Mouse (Mus musculus) liver, embryonic 14.5 days (tissue): ENCODE data around the gene Hnrnpa1. TPM values are rescaled to one million over a fixed set of nuclear protein-coding genes. Genes with fewer than 3 reads are reported as not detected.

Source experiments
- ATAC-seq: fragments of 200-750 bp; cut with Nextera tagmentation; 2 replicates; pipeline ENCODE4 v1.8.0; 2017; ENCODE audit warnings: moderate number of reproducible peaks, mild to moderate bottlenecking, moderate library complexity; ENCODE audit not compliant: insufficient read depth
- DNase-seq, 3 experiments: peaks; one replicate each; pipeline ENCODE4 v3.0.0-alpha.2; 2012 to 2013; ENCODE audit warnings: low read depth in 3 of 3, low spot score in 3 of 3
- H3K27ac ChIP-seq: fragments of 300-500 bp; sonication (generic); 2 replicates; pipeline ENCODE4 v1.5.1; 2014; ENCODE audit warnings: moderate library complexity, mild to moderate bottlenecking, control low read depth, inconsistent platforms
- H3K27me3 ChIP-seq: fragments of 300-500 bp; sonication (generic); 2 replicates; pipeline ENCODE4 v1.6.1; 2014; ENCODE audit warnings: mild to moderate bottlenecking, low read length, moderate library complexity; ENCODE audit not compliant: control insufficient read depth, insufficient read depth
- H3K36me3 ChIP-seq: fragments of 300-500 bp; sonication (generic); replicated peaks from 2 replicates; pipeline ENCODE4 v1.6.1; 2014; ENCODE audit warnings: low read depth; ENCODE audit not compliant: control insufficient read depth, insufficient read depth
- H3K4me1 ChIP-seq, 2 experiments: fragments of 200-500 bp in 1 of 2; fragments of 300-500 bp in 1 of 2; sonication (generic) in 1 of 2; replicated peaks; 2 replicates each; pipeline ENCODE4 v1.6.1; 2012 to 2014; ENCODE audit warnings: antibody characterized with exemption in 1 of 2, inconsistent platforms in 1 of 2, low read length in 1 of 2; ENCODE audit not compliant: control insufficient read depth in 2 of 2, insufficient read depth in 2 of 2
- H3K4me2 ChIP-seq: fragments of 300-500 bp; sonication (generic); 2 replicates; pipeline ENCODE4 v1.6.1; 2014; ENCODE audit warnings: low read depth, mild to moderate bottlenecking, control low read depth, moderate library complexity
- H3K4me3 ChIP-seq, 2 experiments: fragments of 200-500 bp in 1 of 2; fragments of 300-500 bp in 1 of 2; sonication (generic) in 1 of 2; 2 replicates each; pipeline ENCODE4 v1.5.1; 2012 to 2014; ENCODE audit warnings: low read depth in 2 of 2, low read length in 2 of 2, mild to moderate bottlenecking in 2 of 2, control low read depth in 1 of 2, inconsistent platforms in 1 of 2, moderate library complexity in 1 of 2; ENCODE audit not compliant: insufficient read depth in 1 of 2
- H3K9ac ChIP-seq: fragments of 300-500 bp; sonication (generic); replicated peaks from 2 replicates; pipeline ENCODE4 v1.6.1; 2014; ENCODE audit warnings: mild to moderate bottlenecking, control low read depth, moderate library complexity
- H3K9me3 ChIP-seq: fragments of 300-500 bp; sonication (generic); 2 replicates; pipeline ENCODE4 v1.6.1; 2016; ENCODE audit warnings: low read length, mixed read lengths; ENCODE audit not compliant: control insufficient read depth
- CTCF ChIP-seq: IDR thresholded peaks from 2 replicates; pipeline ENCODE4 v1.5.1; 2016; ENCODE audit warnings: antibody characterized with exemption, low read depth, control low read depth
- EP300 ChIP-seq: IDR thresholded peaks from 2 replicates; pipeline ENCODE4 v1.6.1; 2016; ENCODE audit warnings: antibody characterized with exemption, low read depth
- WGBS: fragments of 180-500 bp; shearing (Covaris S2); extraction: QIAGEN DNeasy Blood & Tissue Kit; methylation state at CpG from one replicate; pipeline ENCODE4 v1.1.7; 2014; ENCODE audit not compliant: insufficient replicate concordance; 5-methylcytosine and 5-hydroxymethylcytosine counted together
- polyA plus RNA-seq, 2 experiments: library from polyadenylated mRNA; depleted of rRNA in 1 of 2; stranded (reverse) in 1 of 2; unstranded in 1 of 2; fragments of >200 nt; fragmentation: Nextera tagmentation in 1 of 2; extraction: Ambion mirVana in 1 of 2; gene quantifications; 2 replicates each; pipeline versions ENCODE4 v1.2.1 to v1.2.3; 2012 to 2014

Gene Hnrnpa1
- polyA plus RNA-seq, 2 experiments = 240 to 510 TPM

DNA sequence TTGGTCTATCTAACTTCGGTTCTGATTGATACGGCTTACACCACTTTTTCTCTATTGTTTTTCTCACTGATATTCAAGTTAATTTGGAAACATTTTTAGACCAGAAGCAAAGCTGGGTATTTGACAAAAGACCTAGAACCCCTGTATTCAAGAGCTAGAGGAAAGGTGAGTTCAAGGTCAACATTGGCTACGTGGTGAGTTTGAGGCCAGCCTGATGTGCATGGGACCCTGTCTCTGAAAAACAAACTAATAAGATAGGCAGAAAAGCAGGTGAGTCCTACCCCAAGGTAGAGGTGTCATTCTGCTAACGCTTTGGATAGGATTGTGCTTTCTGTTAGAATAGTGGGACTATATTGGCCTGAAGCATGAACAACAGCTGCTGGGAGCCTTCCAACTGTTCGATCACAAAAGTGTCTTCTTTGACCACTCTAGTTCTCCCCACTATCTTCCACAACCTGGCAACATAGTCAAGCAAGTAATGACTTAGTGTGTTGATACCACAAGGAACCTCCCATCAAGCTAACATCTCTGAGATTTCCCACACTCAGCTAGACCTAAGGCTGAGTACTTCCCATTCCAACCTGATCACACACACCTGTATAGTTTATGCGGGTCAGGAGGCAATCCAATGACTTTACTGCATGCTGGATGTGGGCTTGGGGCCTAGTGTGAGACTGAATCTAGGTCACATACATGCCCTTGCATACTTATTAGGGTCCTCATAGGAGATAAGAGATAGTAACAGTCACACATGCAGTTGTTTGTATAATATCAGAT lies 16.2 kb downstream of the Hnrnpa1 start:
- ATAC-seq = no peak
- WGBS = 56% methylated on average over 6 of the region's 6 CpGs
- Histone ChIP-seq H3K4me2 (peak overlapping the region; percentile 81), H3K36me3 (peaks cover 20% of the 10 kb centered on the region), H3K9me3 (no peaks in the 10 kb centered on the region), H3K27ac (peak overlapping the region; percentile 95), H3K27me3 (no peaks in the 10 kb centered on the region), H3K4me3 (peak overlapping the region; percentile 45 to 94), H3K4me1 (peaks cover 45 to 58% of the 10 kb centered on the region in 2 experiments), H3K9ac (peak overlapping the region; percentile 97)
- TF ChIP-seq CTCF = no peak
- TF ChIP-seq EP300 = no peak
- DNase-seq = no peak

DNA sequence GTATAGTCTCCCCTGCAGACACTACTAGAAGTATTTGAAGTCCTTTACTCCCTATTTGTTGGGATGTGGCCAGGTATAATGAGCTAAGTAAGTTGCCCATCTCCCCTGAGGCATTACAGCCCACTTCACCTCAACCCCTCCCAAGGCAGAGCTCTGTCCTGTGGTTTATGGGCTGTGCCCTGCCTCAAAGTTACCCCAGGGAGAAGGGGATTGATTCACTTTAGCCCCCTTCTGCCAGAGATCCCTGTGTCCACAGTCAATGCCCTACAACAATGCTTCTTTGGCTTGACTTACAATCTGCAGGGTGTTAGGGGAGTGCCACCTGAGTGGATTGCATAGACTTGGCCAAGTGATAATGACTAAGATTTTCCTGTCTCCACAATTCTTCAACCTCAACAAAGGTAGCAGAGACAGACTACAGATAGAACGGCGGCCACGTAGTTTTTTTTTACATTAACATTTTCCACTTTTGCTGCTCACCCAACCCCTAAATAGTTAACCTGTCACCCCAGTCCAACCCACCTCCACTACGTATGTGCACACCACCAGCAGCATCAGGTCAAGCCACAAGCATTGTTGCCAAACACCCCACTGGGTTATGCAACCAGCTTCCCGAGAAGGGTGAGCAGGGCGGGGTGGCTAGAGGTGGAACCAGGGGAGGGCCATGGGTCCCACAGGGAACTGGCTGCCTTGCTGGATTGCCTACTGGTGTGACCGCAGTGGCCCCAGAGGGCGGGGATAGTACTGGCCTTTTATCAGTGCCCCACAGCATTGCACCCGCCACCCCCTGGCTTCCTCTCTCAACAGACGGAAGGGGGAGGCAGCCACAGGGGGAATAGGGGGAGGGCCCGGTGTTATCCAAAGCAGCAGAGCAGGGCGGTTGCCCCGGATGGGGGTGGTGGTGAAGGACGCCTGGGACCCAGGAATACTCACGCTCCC lies 17.8 kb downstream of the Hnrnpa1 start, which contains the start of gene Nfe2:
Gene Nfe2 (minus strand): TSS at position 614 of the 939 bp plus-strand sequence.
- Histone ChIP-seq H3K4me1 (peaks cover 42 to 50% of the 10 kb centered on the region in 2 experiments), H3K27me3 (no peaks in the 10 kb centered on the region), H3K36me3 (peaks cover 6% of the 10 kb centered on the region), H3K9ac (peak within 1 kb of the TSS; percentile 97), H3K9me3 (no peaks in the 10 kb centered on the region), H3K4me2 (peak within 1 kb of the TSS; percentile 81), H3K4me3 (peak within 1 kb of the TSS; percentile 79 to 94), H3K27ac (peak within 1 kb of the TSS; percentile 95)
- peak; percentile 56 for TF ChIP-seq CTCF
- no peak for TF ChIP-seq EP300
- ATAC-seq = peak; percentile 95
- peak; percentile 98 for DNase-seq
- under 1% methylated on average over 15 of the region's 15 CpGs for WGBS

- TF ChIP-seq CTCF (no peak), EP300 (no peak)
- WGBS = 34% methylated on average over 5 of the region's 5 CpGs
Measured at GRCm38 (mm10) chr15:103259162-103259561, 18.9 kb downstream of the Hnrnpa1 start.

GRCm38 (mm10) chr15:103259989-103260388 lies 19.8 kb downstream of the Hnrnpa1 start:
- H3K4me2 ChIP-seq = peak overlapping the region; percentile 81; the same call in 1 of the 2 replicates
- no peak overlapping the region for H3K4me3 ChIP-seq
- no peak for DNase-seq
- H3K9me3 ChIP-seq = no peaks in the 10 kb centered on the region
- WGBS = 5% methylated on average over 1 of the region's 1 CpGs
- TF ChIP-seq CTCF = no peak
- no peak for TF ChIP-seq EP300
- H3K27me3 ChIP-seq = no peaks in the 10 kb centered on the region
- H3K4me1 ChIP-seq = peaks cover 52 to 54% of the 10 kb centered on the region in 2 experiments
- peak overlapping the region; percentile 45 for H3K9ac ChIP-seq
- ATAC-seq = no peak
- H3K27ac ChIP-seq = peak overlapping the region; percentile 95
- no peaks in the 10 kb centered on the region for H3K36me3 ChIP-seq

More at GRCm38 (mm10) chr15:103259162-103259561, 18.9 kb downstream of the Hnrnpa1 start:
- H3K4me1 ChIP-seq = peaks cover 44 to 48% of the 10 kb centered on the region in 2 experiments
- no peaks in the 10 kb centered on the region; the same call in 1 of the 2 replicates for H3K36me3 ChIP-seq
- H3K4me3 ChIP-seq = peak overlapping the region in 1 of 2 experiments; percentile 94; a peak in 2 of 4 replicates
- DNase-seq (no peak), ATAC-seq (no peak)
- peak overlapping the region; percentile 95 for H3K27ac ChIP-seq
- peak overlapping the region; percentile 75 for H3K9ac ChIP-seq
- H3K4me2 ChIP-seq = peak overlapping the region; percentile 81
- no peaks in the 10 kb centered on the region for H3K27me3 ChIP-seq
- H3K9me3 ChIP-seq = no peaks in the 10 kb centered on the region
